Comparison of ENCODE assay signal across 13 mouse cellular contexts in the genomic region with DNA sequence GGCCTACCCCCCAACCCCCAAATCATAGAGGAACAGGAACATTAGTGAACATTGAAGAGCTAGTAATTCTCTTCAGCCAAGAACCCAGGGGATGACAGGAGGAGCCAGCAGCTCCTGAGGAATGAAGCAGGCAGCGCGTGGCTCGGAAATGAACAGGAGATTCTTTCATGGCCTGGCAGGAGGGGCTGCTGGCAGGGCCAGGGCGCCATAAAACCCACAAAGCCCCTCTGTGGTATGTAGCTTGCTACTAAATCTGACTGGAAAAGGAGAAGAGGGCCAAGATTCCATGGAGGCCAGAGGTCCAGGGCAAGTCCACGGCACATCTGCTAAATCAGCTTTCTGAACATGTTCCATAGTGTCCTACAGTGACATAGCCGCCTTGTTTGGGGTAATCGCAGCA. TPM values are rescaled to one million over a fixed set of nuclear protein-coding genes. Genes with fewer than 3 reads are reported as not detected.
A peak's percentile ranks its signal among the peaks of the same experiment; 100 is the strongest.
DNase-seq lines count a peak whose midpoint lies in the region; ATAC-seq and TF ChIP-seq lines count a peak whose summit lies in the region.
"Had no signal": no experiment of that assay in that cellular context is flagged by ENCODE, and none has a peak within 500 bp of the region (broad histone marks: within the 10 kb centered on the region; RNA-seq: fewer than 3 reads in every experiment).

No protein-coding gene starts in this region.

- peak; percentile 27 for DNase-seq in hindbrain, postnatal 0 days (ENCODE audit: low spot score)
- DNase-seq in liver, embryonic 13.5 days, result no peak
- no peak for DNase-seq in testis, postnatal 10 days (ENCODE audit: low spot score)
- no peak for DNase-seq in cerebellum, postnatal 14 days
- DNase-seq: cerebellum, adult 9-10 months; kidney, adult 18-20 months; left cerebral cortex, postnatal 4 days; thymus, postnatal 14 days had no signal

- no peaks in the 10 kb centered on the region for H3K27me3 ChIP-seq in hindbrain, postnatal 0 days (ENCODE audit: insufficient read depth, low read length)
- no peaks in the 10 kb centered on the region for H3K27me3 ChIP-seq in hindbrain, embryonic 13.5 days
- H3K27me3 ChIP-seq in liver, embryonic 13.5 days, result no peaks in the 10 kb centered on the region
- H3K27me3 ChIP-seq in liver, embryonic 12.5 days (replicated peaks), result no peaks in the 10 kb centered on the region
- H3K27me3 ChIP-seq in embryonic facial prominence, embryonic 15.5 days, result no peaks in the 10 kb centered on the region
- no peaks in the 10 kb centered on the region for H3K27me3 ChIP-seq in limb, embryonic 15.5 days
- H3K27me3 ChIP-seq: lung, embryonic 15.5 days had no signal

- WGBS in hindbrain, postnatal 0 days, result 46% methylated on average over 7 of the region's 7 CpGs
- 75% methylated on average over 7 of the region's 7 CpGs for WGBS in hindbrain, embryonic 13.5 days
- 89% methylated on average over 7 of the region's 7 CpGs for WGBS in liver, embryonic 13.5 days (ENCODE audit: insufficient replicate concordance)
- WGBS in liver, embryonic 12.5 days (ENCODE audit: insufficient replicate concordance), result 88% methylated on average over 7 of the region's 7 CpGs
- 64% methylated on average over 7 of the region's 7 CpGs for WGBS in embryonic facial prominence, embryonic 15.5 days
- WGBS in limb, embryonic 15.5 days, result 54% methylated on average over 7 of the region's 7 CpGs

- H3K36me3 ChIP-seq in hindbrain, postnatal 0 days (ENCODE audit: insufficient read depth, low read length), result peaks cover 42% of the 10 kb centered on the region
- peaks cover 48% of the 10 kb centered on the region for H3K36me3 ChIP-seq in hindbrain, embryonic 13.5 days
- peaks cover 54% of the 10 kb centered on the region for H3K36me3 ChIP-seq in liver, embryonic 13.5 days
- peaks cover 53% of the 10 kb centered on the region for H3K36me3 ChIP-seq in liver, embryonic 12.5 days
- peaks cover 39% of the 10 kb centered on the region for H3K36me3 ChIP-seq in embryonic facial prominence, embryonic 15.5 days
- peaks cover 47% of the 10 kb centered on the region for H3K36me3 ChIP-seq in limb, embryonic 15.5 days

- H3K9me3 ChIP-seq in hindbrain, postnatal 0 days (ENCODE audit: low read length), result no peaks in the 10 kb centered on the region
- no peaks in the 10 kb centered on the region for H3K9me3 ChIP-seq in hindbrain, embryonic 13.5 days
- H3K9me3 ChIP-seq in liver, embryonic 13.5 days (replicated peaks), result no peaks in the 10 kb centered on the region
- H3K9me3 ChIP-seq in liver, embryonic 12.5 days (replicated peaks), result no peaks in the 10 kb centered on the region
- H3K9me3 ChIP-seq in embryonic facial prominence, embryonic 15.5 days (replicated peaks), result no peaks in the 10 kb centered on the region
- H3K9me3 ChIP-seq in limb, embryonic 15.5 days, result no peaks in the 10 kb centered on the region
- H3K9me3 ChIP-seq: lung, embryonic 15.5 days had no signal

- no peak overlapping the region for H3K4me2 ChIP-seq in hindbrain, postnatal 0 days (ENCODE audit: low read depth, low read length)
- H3K4me2 ChIP-seq in hindbrain, embryonic 13.5 days, result no peak overlapping the region
- no peak overlapping the region for H3K4me2 ChIP-seq in liver, embryonic 13.5 days
- no peak overlapping the region for H3K4me2 ChIP-seq in liver, embryonic 12.5 days
- no peak overlapping the region for H3K4me2 ChIP-seq in embryonic facial prominence, embryonic 15.5 days (replicated peaks)
- H3K4me2 ChIP-seq in limb, embryonic 15.5 days, result no peak overlapping the region
- H3K4me2 ChIP-seq: lung, embryonic 15.5 days had no signal

- H3K27ac ChIP-seq in hindbrain, postnatal 0 days, result 0 out of 2 replicates have a peak overlapping the region, but pooled peaks have one; percentile 11
- H3K27ac ChIP-seq in hindbrain, embryonic 13.5 days, result no peak overlapping the region
- H3K27ac ChIP-seq in liver, embryonic 13.5 days, result 0 out of 2 replicates have a peak overlapping the region, but pooled peaks have one; percentile 15
- H3K27ac ChIP-seq in liver, embryonic 12.5 days, result no peak overlapping the region
- H3K27ac ChIP-seq in embryonic facial prominence, embryonic 15.5 days (replicated peaks), result peak overlapping the region; percentile 30; the same call in 1 of the 2 replicates
- peak overlapping the region; percentile 75 for H3K27ac ChIP-seq in limb, embryonic 15.5 days
- H3K27ac ChIP-seq: lung, embryonic 15.5 days had no signal

- no peak overlapping the region for H3K4me3 ChIP-seq in hindbrain, postnatal 0 days (ENCODE audit: low read length)
- no peak overlapping the region for H3K4me3 ChIP-seq in hindbrain, embryonic 13.5 days
- H3K4me3 ChIP-seq in liver, embryonic 13.5 days (replicated peaks), result no peak overlapping the region
- no peak overlapping the region for H3K4me3 ChIP-seq in liver, embryonic 12.5 days
- no peak overlapping the region for H3K4me3 ChIP-seq in embryonic facial prominence, embryonic 15.5 days (replicated peaks)
- no peak overlapping the region for H3K4me3 ChIP-seq in limb, embryonic 15.5 days
- H3K4me3 ChIP-seq: lung, embryonic 15.5 days had no signal

- ATAC-seq in hindbrain, postnatal 0 days, result peak; percentile 62; the same call in 1 of the 2 replicates
- no peak for ATAC-seq in hindbrain, embryonic 13.5 days (ENCODE audit: low FRiP score)
- no peak for ATAC-seq in liver, embryonic 13.5 days (ENCODE audit: low read depth)
- no peak for ATAC-seq in liver, embryonic 12.5 days
- peak; percentile 31; the same call in 1 of the 2 replicates for ATAC-seq in embryonic facial prominence, embryonic 15.5 days (ENCODE audit: insufficient number of reproducible peaks, low FRiP score, low TSS enrichment, low read depth)
- peak; percentile 70 for ATAC-seq in limb, embryonic 15.5 days (ENCODE audit: insufficient number of reproducible peaks, low FRiP score, low TSS enrichment, low read depth)

- TF ChIP-seq CTCF in hindbrain, postnatal 0 days (IDR thresholded peaks at IDR 0.05; ENCODE audit: low read depth), result no peak

- no peak overlapping the region for H3K9ac ChIP-seq in hindbrain, postnatal 0 days (replicated peaks; ENCODE audit: low read length)
- H3K9ac ChIP-seq in hindbrain, embryonic 13.5 days, result no peak overlapping the region
- no peak overlapping the region for H3K9ac ChIP-seq in liver, embryonic 13.5 days
- H3K9ac ChIP-seq in liver, embryonic 12.5 days, result no peak overlapping the region
- no peak overlapping the region for H3K9ac ChIP-seq in embryonic facial prominence, embryonic 15.5 days
- H3K9ac ChIP-seq in limb, embryonic 15.5 days, result no peak overlapping the region
- H3K9ac ChIP-seq: lung, embryonic 15.5 days had no signal

- no peaks in the 10 kb centered on the region for H3K4me1 ChIP-seq in hindbrain, postnatal 0 days (ENCODE audit: insufficient read depth, low read length)
- H3K4me1 ChIP-seq in hindbrain, embryonic 13.5 days (replicated peaks), result no peaks in the 10 kb centered on the region
- H3K4me1 ChIP-seq in liver, embryonic 13.5 days (replicated peaks), result no peaks in the 10 kb centered on the region
- 0 out of 2 replicates have a peak, but pooled peaks cover 7% of the 10 kb centered on the region for H3K4me1 ChIP-seq in liver, embryonic 12.5 days
- 0 out of 2 replicates have a peak, but pooled peaks cover 3% of the 10 kb centered on the region for H3K4me1 ChIP-seq in embryonic facial prominence, embryonic 15.5 days
- H3K4me1 ChIP-seq in limb, embryonic 15.5 days, result peaks cover 9% of the 10 kb centered on the region; the same call in 1 of the 2 replicates

RNA-seq across cellular contexts. Expression of a gene that starts 14.9 kb away (rescaled TPM):
- 19.3 and 33.8 TPM in 2 replicates for total RNA-seq in hindbrain, postnatal 0 days (2014; rRNA removed)
- polyA plus RNA-seq in hindbrain, postnatal 0 days (2015; fragmentation: Nextera tagmentation; extraction: Ambion mirVana), result 27.2 and 31.0 TPM in 2 replicates
- 51.1 and 53.1 TPM in 2 replicates for polyA plus RNA-seq in hindbrain, embryonic 13.5 days (2015; fragmentation: Nextera tagmentation; extraction: Ambion mirVana)
- 25.2 and 35.7 TPM in 2 replicates for polyA plus RNA-seq in liver, embryonic 13.5 days (2015; fragmentation: Nextera tagmentation; extraction: Ambion mirVana)
- 48.7 and 50.2 TPM in 2 replicates for polyA plus RNA-seq in liver, embryonic 12.5 days (2016; fragmentation: Nextera tagmentation; extraction: Ambion mirVana)
- polyA plus RNA-seq in embryonic facial prominence, embryonic 15.5 days (2015; fragmentation: Nextera tagmentation; extraction: Ambion mirVana), result 59.8 and 64.4 TPM in 2 replicates
- 56.9 and 68.8 TPM in 2 replicates for polyA plus RNA-seq in limb, embryonic 15.5 days (2015; fragmentation: Nextera tagmentation; extraction: Ambion mirVana)

RNA-seq across cellular contexts. Expression of a gene that starts 24.9 kb away (rescaled TPM):
- 64.0 and 64.3 TPM in 2 replicates for total RNA-seq in hindbrain, postnatal 0 days (2014; rRNA removed)
- polyA plus RNA-seq in hindbrain, postnatal 0 days (2015; fragmentation: Nextera tagmentation; extraction: Ambion mirVana), result 51.0 and 53.0 TPM in 2 replicates
- 81.7 and 82.6 TPM in 2 replicates for polyA plus RNA-seq in hindbrain, embryonic 13.5 days (2015; fragmentation: Nextera tagmentation; extraction: Ambion mirVana)
- 66.0 and 74.8 TPM in 2 replicates for polyA plus RNA-seq in liver, embryonic 13.5 days (2015; fragmentation: Nextera tagmentation; extraction: Ambion mirVana)
- 61.4 and 64.5 TPM in 2 replicates for polyA plus RNA-seq in liver, embryonic 12.5 days (2016; fragmentation: Nextera tagmentation; extraction: Ambion mirVana)
- 59.7 and 60.8 TPM in 2 replicates for polyA plus RNA-seq in embryonic facial prominence, embryonic 15.5 days (2015; fragmentation: Nextera tagmentation; extraction: Ambion mirVana)
- 58.6 and 60.6 TPM in 2 replicates for polyA plus RNA-seq in limb, embryonic 15.5 days (2015; fragmentation: Nextera tagmentation; extraction: Ambion mirVana)

RNA-seq across cellular contexts. Expression of a gene that starts 59.0 kb away (rescaled TPM):
- 31.1 TPM in 2 replicates for total RNA-seq in hindbrain, postnatal 0 days (2014; rRNA removed)
- 54.8 and 57.6 TPM in 2 replicates for polyA plus RNA-seq in hindbrain, postnatal 0 days (2015; fragmentation: Nextera tagmentation; extraction: Ambion mirVana)
- 70.4 and 71.8 TPM in 2 replicates for polyA plus RNA-seq in hindbrain, embryonic 13.5 days (2015; fragmentation: Nextera tagmentation; extraction: Ambion mirVana)
- polyA plus RNA-seq in liver, embryonic 13.5 days (2015; fragmentation: Nextera tagmentation; extraction: Ambion mirVana), result 28.5 and 33.8 TPM in 2 replicates
- 28.3 and 28.5 TPM in 2 replicates for polyA plus RNA-seq in liver, embryonic 12.5 days (2016; fragmentation: Nextera tagmentation; extraction: Ambion mirVana)
- 54.0 and 54.1 TPM in 2 replicates for polyA plus RNA-seq in embryonic facial prominence, embryonic 15.5 days (2015; fragmentation: Nextera tagmentation; extraction: Ambion mirVana)
- 49.7 and 51.4 TPM in 2 replicates for polyA plus RNA-seq in limb, embryonic 15.5 days (2015; fragmentation: Nextera tagmentation; extraction: Ambion mirVana)

Comparison
In these comparisons a context has a peak if more than half of its experiments do, and no peak if none do; other contexts are left out.
1. ATAC-seq: peak in hindbrain, postnatal 0 days (single experiment), embryonic facial prominence, embryonic 15.5 days (single experiment) and limb, embryonic 15.5 days (single experiment); none in hindbrain, embryonic 13.5 days (single experiment), liver, embryonic 13.5 days (single experiment) and liver, embryonic 12.5 days (single experiment).
2. H3K27ac ChIP-seq: peak in hindbrain, postnatal 0 days (single experiment), liver, embryonic 13.5 days (single experiment), embryonic facial prominence, embryonic 15.5 days (single experiment) and limb, embryonic 15.5 days (single experiment); none in hindbrain, embryonic 13.5 days (single experiment) and liver, embryonic 12.5 days (single experiment).